Mouse (Mus musculus): ENCODE measurements around the gene Gm20388. TPM values are rescaled to one million over a fixed set of nuclear protein-coding genes. Genes with fewer than 3 reads are reported as not detected.

Gene Gm20388
- polyA plus RNA-seq, 1 experiment, result 23.9 TPM

DNA sequence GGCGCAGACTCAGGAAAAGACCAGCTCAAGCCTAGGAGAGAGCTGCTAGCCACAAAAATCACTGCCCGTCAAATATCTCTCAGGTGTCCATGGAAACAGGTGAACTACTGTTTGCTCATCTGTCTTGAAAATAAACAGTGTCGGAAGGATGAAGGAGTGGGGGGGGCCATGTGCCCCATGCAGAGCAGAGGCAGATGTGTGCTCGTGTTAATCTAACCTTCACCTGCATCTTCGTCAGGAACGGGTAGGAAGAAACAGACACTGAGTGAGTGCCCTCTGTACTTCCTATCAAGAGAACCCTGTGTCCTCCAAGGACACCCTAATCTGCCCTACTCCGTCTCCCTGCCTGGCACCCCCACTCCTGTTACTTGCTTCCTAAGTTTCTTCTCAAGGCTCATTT, 1941.1 kb downstream of the Gm20388 start:
- no peak for TF ChIP-seq POLR2A (IDR thresholded peaks at IDR 0.05; ENCODE audit: extremely low read depth, insufficient read depth, low read length)
- TF ChIP-seq CTCF (IDR thresholded peaks at IDR 0.05; ENCODE audit: extremely low read depth, insufficient read depth, low read length), result no peak
- H3K4me3 ChIP-seq (ENCODE audit: insufficient read depth, low read length), result no peak overlapping the region
- H3K4me1 ChIP-seq (ENCODE audit: control insufficient read depth, insufficient read depth, low read length), result no peaks in the 10 kb centered on the region
- H3K27ac ChIP-seq (ENCODE audit: insufficient read depth, low read length), result no peak overlapping the region

DNA sequence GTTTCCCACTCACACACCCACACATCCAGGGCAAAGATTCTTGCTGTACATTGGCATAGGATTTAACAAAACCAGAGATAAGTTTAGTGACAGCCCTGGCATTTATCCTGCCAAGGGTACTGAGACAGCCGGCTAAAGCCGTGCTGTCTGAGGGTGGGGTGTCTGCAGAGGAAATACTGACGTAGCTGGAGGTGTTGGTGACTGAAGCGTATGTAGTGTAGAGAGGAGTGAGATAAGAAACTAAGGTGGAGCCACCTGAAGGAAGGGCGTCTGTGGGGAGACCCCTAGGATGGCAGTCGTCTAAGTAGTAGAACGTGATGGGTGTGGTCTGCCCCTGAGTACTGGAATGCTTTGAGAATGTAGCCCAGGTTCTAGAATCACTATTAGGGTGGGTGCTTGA, 1941.8 kb downstream of the Gm20388 start:
- no peak for TF ChIP-seq CTCF (IDR thresholded peaks at IDR 0.05; ENCODE audit: extremely low read depth, insufficient read depth, low read length)
- TF ChIP-seq POLR2A (IDR thresholded peaks at IDR 0.05; ENCODE audit: extremely low read depth, insufficient read depth, low read length), result no peak
- H3K4me1 ChIP-seq (ENCODE audit: control insufficient read depth, insufficient read depth, low read length), result no peaks in the 10 kb centered on the region
- H3K27ac ChIP-seq (ENCODE audit: insufficient read depth, low read length), result no peak overlapping the region
- no peak overlapping the region for H3K4me3 ChIP-seq (ENCODE audit: insufficient read depth, low read length)

DNA sequence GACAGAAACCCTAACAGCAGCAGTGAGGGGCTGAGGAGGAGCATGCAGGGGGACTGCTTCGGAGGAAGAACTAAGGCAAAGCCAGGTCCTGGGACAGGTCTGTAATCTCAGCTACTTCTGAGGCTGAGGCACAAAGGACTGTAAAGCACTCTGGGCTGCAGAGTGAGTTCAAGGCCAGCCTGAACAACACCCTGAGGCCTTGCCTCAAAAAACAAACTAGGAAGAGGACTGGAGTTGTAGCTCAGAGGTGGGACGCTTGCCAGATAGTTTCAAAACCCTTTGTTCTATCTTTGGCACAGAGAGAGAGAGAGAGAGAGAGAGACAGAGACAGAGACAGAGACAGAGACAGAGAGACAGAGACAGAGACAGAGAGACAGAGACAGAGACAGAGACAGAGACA, 1942.9 kb downstream of the Gm20388 start:
- Histone ChIP-seq H3K4me1 (ENCODE audit: control insufficient read depth, insufficient read depth, low read length) (no peaks in the 10 kb centered on the region), H3K27ac (ENCODE audit: insufficient read depth, low read length) (no peak overlapping the region), H3K4me3 (ENCODE audit: insufficient read depth, low read length) (no peak overlapping the region)
- TF ChIP-seq POLR2A (IDR thresholded peaks at IDR 0.05; ENCODE audit: extremely low read depth, insufficient read depth, low read length), result no peak
- TF ChIP-seq CTCF (IDR thresholded peaks at IDR 0.05; ENCODE audit: extremely low read depth, insufficient read depth, low read length), result no peak

DNA sequence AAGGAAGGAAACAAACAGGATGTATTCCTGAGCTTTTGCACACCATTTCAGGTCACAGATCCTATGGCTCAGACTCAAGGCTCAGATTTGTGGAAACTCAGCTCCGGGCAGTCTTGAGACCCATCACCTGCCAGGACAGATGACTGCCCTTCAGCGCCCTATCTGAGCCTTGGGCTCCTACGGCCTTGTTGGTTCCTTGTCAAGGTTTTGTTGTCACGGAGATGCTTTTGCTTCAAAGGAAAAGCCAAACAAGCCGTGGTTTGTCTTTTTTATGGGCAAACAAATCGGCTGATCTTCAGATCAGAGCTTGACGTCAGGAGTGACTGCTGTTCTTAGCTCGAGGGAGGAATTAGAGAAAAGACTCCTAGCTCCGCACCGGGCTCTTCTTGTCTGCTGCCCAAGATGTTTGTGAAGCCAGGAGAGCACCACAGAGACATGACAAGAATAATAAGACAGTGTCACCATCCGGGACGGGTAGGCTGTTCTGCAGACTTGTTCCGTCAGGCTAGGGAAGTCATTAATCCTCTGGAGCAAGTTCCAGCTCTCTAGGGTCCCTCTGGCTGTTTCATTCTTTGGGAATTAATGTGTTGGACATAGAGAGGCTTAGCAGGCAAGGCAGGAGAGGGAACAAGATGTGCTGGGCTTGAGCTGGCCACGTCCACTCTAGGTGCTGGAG, 1945.6 kb downstream of the Gm20388 start:
- H3K4me3 ChIP-seq (ENCODE audit: insufficient read depth, low read length), result no peak overlapping the region
- H3K27ac ChIP-seq (ENCODE audit: insufficient read depth, low read length), result no peak overlapping the region
- TF ChIP-seq CTCF (IDR thresholded peaks at IDR 0.05; ENCODE audit: extremely low read depth, insufficient read depth, low read length) (no peak), POLR2A (IDR thresholded peaks at IDR 0.05; ENCODE audit: extremely low read depth, insufficient read depth, low read length) (no peak)
- H3K4me1 ChIP-seq (ENCODE audit: control insufficient read depth, insufficient read depth, low read length), result no peaks in the 10 kb centered on the region

DNA sequence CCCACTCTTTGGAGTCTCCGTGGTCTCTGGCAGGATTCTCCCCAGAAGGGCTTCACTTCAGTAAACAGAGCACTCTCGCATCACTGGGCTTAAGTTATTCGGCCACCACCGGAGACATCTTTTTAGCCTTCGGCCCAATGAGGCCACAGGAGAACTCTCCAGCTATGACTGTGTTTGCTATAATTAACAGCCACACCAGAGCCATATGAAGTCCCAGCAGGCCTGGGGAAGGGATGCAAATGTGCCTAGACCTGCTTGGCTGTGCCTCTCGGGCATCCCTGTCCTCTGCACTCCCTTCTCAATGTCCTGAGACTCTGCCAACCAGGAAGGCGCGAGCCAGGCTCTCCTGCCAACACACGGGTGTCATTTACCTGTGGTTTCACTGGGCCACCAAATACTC, 1946.7 kb downstream of the Gm20388 start:
- Histone ChIP-seq H3K4me1 (ENCODE audit: control insufficient read depth, insufficient read depth, low read length) (no peaks in the 10 kb centered on the region), H3K27ac (ENCODE audit: insufficient read depth, low read length) (no peak overlapping the region), H3K4me3 (ENCODE audit: insufficient read depth, low read length) (no peak overlapping the region)
- TF ChIP-seq CTCF (IDR thresholded peaks at IDR 0.05; ENCODE audit: extremely low read depth, insufficient read depth, low read length), result no peak

DNA sequence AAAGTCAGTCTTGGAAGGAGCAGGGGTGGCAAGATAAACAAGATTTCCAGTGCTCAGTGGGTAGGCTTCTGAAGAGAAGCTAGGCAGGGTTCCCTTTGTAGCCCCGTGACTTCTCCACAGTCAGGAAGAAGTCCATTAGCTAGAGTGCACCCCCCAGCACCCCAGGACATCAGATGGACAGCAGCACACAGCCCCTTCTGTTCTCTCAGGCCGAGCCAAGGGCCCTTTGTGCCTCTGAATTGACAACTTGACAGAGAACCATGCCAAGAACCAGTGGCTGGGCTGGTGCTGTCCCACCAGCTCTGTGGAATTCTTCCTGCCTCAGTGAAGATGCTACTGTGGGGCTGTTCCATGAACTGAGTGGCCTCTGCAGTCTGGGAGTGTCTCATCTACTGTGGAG, 1947.1 kb downstream of the Gm20388 start:
- TF ChIP-seq CTCF (IDR thresholded peaks at IDR 0.05; ENCODE audit: extremely low read depth, insufficient read depth, low read length), result no peak
- no peak for TF ChIP-seq POLR2A (IDR thresholded peaks at IDR 0.05; ENCODE audit: extremely low read depth, insufficient read depth, low read length)
- H3K27ac ChIP-seq (ENCODE audit: insufficient read depth, low read length), result no peak overlapping the region
- no peaks in the 10 kb centered on the region for H3K4me1 ChIP-seq (ENCODE audit: control insufficient read depth, insufficient read depth, low read length)

DNA sequence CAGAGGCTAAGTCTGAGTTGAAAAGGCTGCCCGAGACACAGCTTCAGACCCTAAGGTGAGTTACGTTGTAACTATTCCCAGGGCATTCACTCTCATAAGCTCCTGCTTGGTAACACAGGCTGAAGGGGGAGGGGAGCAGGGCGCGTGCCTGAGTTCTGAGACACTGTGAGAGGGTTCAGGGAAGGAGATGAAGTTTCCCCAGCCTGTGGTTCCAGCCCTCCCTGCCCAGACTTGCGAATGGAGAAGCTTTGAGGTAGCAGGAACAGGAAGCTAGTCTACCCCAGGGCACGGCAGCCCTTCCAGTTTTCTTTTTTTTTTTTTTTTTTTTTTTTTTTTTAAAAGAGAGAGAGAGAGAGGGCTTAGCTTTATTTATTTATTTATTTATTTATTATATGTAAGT, 1950.6 kb downstream of the Gm20388 start:
- Histone ChIP-seq H3K27ac (ENCODE audit: insufficient read depth, low read length) (no peak overlapping the region), H3K4me3 (ENCODE audit: insufficient read depth, low read length) (no peak overlapping the region), H3K4me1 (ENCODE audit: control insufficient read depth, insufficient read depth, low read length) (no peaks in the 10 kb centered on the region)
- TF ChIP-seq CTCF (IDR thresholded peaks at IDR 0.05; ENCODE audit: extremely low read depth, insufficient read depth, low read length), result no peak

More for the DNA sequence above, 1947.1 kb downstream of the Gm20388 start:
- no peak overlapping the region for H3K4me3 ChIP-seq (ENCODE audit: insufficient read depth, low read length)

DNA sequence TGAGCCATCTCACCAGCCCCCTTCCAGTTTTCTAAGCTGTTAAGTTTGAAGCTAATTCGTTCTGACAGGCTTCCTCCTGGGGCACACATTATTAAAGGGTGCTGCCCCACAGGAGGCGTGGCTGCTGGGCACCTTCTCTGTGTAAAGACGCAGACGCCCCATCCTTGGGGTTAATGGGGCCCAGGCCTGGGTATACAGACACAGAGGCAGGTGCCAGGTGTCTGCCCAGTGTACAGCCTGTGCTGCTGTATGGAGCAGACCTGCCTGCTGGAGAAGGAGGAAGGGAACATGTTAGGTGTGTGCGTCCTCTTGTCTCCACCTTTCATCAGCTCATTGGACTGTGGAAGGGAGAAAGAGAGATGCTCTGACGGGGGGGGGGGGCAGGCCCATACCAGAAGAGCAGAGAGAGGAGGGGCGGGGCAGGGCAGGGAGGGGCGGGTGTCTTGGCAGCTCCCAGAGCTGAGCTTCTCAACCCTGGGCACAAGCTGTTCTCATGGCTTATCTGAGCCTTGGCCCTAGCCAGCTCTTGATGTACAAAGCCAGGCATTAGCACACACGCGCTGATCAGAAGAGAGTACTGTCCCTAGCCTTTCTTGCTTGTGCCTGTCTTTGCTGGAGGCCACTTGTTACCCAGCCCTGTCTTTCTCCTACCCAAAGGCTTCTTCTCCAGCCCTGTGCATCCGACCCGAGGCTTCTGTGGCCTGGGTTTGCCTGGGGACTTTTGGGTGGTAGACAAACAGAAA, 1951.3 kb downstream of the Gm20388 start:
- no peak for TF ChIP-seq POLR2A (IDR thresholded peaks at IDR 0.05; ENCODE audit: extremely low read depth, insufficient read depth, low read length)
- no peak for TF ChIP-seq CTCF (IDR thresholded peaks at IDR 0.05; ENCODE audit: extremely low read depth, insufficient read depth, low read length)
- Histone ChIP-seq H3K4me1 (ENCODE audit: control insufficient read depth, insufficient read depth, low read length) (no peaks in the 10 kb centered on the region), H3K4me3 (ENCODE audit: insufficient read depth, low read length) (no peak overlapping the region), H3K27ac (ENCODE audit: insufficient read depth, low read length) (no peak overlapping the region)

DNA sequence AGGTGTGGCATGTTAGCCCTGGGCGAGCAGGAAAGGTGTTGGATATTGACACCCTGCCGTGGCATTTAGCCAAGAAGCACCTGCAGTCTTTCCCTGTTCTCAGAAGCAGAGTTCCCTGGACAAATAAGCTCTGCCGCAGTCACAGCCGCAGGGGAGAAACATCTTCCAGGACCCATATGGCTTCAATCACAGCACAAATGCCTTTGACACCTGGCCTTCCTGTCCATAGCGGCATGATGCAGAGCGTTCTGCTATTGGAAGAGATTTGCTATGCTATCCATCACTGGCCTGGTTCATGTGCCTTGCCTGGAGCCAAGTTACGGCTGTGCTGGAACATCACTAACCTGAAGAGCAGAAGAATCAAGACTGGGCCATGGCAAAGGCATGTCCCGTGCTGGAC, 1954.7 kb downstream of the Gm20388 start:
- H3K4me3 ChIP-seq (ENCODE audit: insufficient read depth, low read length), result no peak overlapping the region
- no peaks in the 10 kb centered on the region for H3K4me1 ChIP-seq (ENCODE audit: control insufficient read depth, insufficient read depth, low read length)
- no peak for TF ChIP-seq POLR2A (IDR thresholded peaks at IDR 0.05; ENCODE audit: extremely low read depth, insufficient read depth, low read length)
- TF ChIP-seq CTCF (IDR thresholded peaks at IDR 0.05; ENCODE audit: extremely low read depth, insufficient read depth, low read length), result no peak
- H3K27ac ChIP-seq (ENCODE audit: insufficient read depth, low read length), result no peak overlapping the region

DNA sequence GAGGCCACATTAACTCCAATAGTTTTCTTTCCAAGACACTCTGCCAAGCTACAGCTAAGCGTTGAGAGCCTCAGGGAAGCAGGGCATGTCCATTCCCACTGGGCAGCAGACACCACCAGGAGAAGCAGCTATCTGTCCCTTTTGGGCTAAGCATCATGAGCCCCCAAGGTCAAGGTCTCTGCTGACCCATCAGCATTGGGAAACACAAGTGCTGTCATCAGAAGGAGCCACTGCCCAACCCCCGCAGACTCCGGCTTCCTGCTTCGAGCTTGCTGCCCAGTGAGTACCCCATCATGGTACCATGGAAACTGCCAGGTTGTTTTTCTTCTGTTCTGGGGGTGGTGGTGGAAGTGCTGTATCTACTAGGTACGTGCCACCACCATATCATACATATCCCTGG, 1957.6 kb downstream of the Gm20388 start:
- Histone ChIP-seq H3K4me3 (ENCODE audit: insufficient read depth, low read length) (no peak overlapping the region), H3K27ac (ENCODE audit: insufficient read depth, low read length) (no peak overlapping the region), H3K4me1 (ENCODE audit: control insufficient read depth, insufficient read depth, low read length) (no peaks in the 10 kb centered on the region)
- TF ChIP-seq POLR2A (IDR thresholded peaks at IDR 0.05; ENCODE audit: extremely low read depth, insufficient read depth, low read length) (no peak), CTCF (IDR thresholded peaks at IDR 0.05; ENCODE audit: extremely low read depth, insufficient read depth, low read length) (no peak)

Measured in cortical plate, adult 2 months (tissue).